ENCODE assay signal across 7 mouse cellular contexts in the genomic region with DNA sequence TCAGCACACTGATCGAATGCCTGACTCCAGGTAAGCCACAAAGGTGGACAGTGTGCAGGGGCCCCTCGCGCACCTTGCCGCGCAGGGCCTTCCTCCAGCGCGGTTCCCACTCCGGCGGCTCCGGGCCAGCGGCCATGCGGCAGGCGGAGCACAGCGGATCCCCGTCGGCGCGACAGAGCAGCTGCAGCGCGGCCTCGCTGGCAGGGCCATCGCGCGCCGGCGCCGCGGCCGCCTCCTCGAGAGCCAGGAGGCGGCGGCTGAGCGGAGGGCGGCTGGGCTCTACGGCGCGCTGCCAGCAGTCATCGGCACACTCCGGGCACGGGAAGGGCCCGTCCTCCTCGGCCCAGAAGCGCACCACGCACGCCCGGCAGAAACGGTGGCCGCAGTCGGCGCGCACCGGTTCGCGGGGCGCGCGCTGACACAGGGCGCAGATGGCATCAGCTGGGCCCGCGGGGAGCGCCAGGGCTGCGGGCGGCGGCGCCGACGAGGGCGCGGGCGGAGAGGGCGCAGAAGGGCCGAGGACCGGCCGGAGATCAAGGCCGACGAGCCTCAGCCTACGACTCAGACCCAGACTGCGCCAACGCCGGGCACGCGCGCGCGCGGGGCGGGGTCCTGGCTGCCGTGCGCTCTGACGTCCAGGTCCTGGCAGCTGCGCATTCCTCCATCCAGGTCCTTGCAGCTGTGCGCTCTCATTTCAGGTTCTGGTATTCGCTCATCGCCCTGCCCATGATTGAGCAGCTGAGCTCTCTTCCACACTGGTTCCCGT. TPM values are rescaled to one million over a fixed set of nuclear protein-coding genes. Genes with fewer than 3 reads are reported as not detected.
DNase-seq lines count a peak whose midpoint lies in the region; ATAC-seq lines count a peak whose summit lies in the region.

Gene Rnf187, minus strand, starts transcription at position 595 of the 766 bp plus-strand sequence.

- no peaks in the 10 kb centered on the region for H3K9me3 ChIP-seq in embryonic facial prominence, embryonic 10.5 days
- H3K9me3 ChIP-seq in limb, embryonic 11.5 days (ENCODE audit: control insufficient read depth, low read length): no peaks in the 10 kb centered on the region
- H3K9me3 ChIP-seq in midbrain, embryonic 14.5 days (ENCODE audit: control insufficient read depth, low read length): no peaks in the 10 kb centered on the region

- H3K9ac ChIP-seq in limb, embryonic 11.5 days (ENCODE audit: low read length): peak within 1 kb of the TSS; percentile 89
- H3K9ac ChIP-seq in midbrain, embryonic 14.5 days (replicated peaks; ENCODE audit: low read length): peak within 1 kb of the TSS; percentile 97

- peaks cover 36% of the 10 kb centered on the region for H3K36me3 ChIP-seq in embryonic facial prominence, embryonic 10.5 days (replicated peaks)
- peaks cover 3% of the 10 kb centered on the region; the same call in 1 of the 2 replicates for H3K36me3 ChIP-seq in limb, embryonic 11.5 days (ENCODE audit: control insufficient read depth, insufficient read depth, low read length)
- peaks cover 33% of the 10 kb centered on the region for H3K36me3 ChIP-seq in midbrain, embryonic 14.5 days (ENCODE audit: control insufficient read depth, insufficient read depth, low read length)

- DNase-seq in adrenal gland, postnatal 10 days: peak; percentile 94
- DNase-seq in embryonic facial prominence, embryonic 10.5 days (ENCODE audit: low spot score): peak; percentile 94
- peak; percentile 93 for DNase-seq in kidney, adult 18-20 months
- DNase-seq in limb, embryonic 11.5 days (ENCODE audit: low spot score): peak; percentile 96
- DNase-seq in midbrain, embryonic 14.5 days: peak; percentile 97
- peak; percentile 79 to 90 for DNase-seq in spleen, adult 18-20 months

- H3K4me3 ChIP-seq in embryonic facial prominence, embryonic 10.5 days: peak within 1 kb of the TSS; percentile 97
- peak within 1 kb of the TSS; percentile 89 for H3K4me3 ChIP-seq in limb, embryonic 11.5 days (ENCODE audit: low read depth, low read length)
- H3K4me3 ChIP-seq in midbrain, embryonic 14.5 days (replicated peaks; ENCODE audit: low read depth, low read length): peak within 1 kb of the TSS; percentile 83

- H3K4me2 ChIP-seq in limb, embryonic 11.5 days (ENCODE audit: low read depth, severe bottlenecking): peak within 1 kb of the TSS; percentile 92
- H3K4me2 ChIP-seq in midbrain, embryonic 14.5 days (ENCODE audit: low read length): peak within 1 kb of the TSS; percentile 75

- peak; percentile 95 for ATAC-seq in granulocyte monocyte progenitor cell, adult 5-6 weeks (replicated peaks; ENCODE audit: poor library complexity, severe bottlenecking)
- peak; percentile 92 for ATAC-seq in limb, embryonic 11.5 days (ENCODE audit: insufficient number of reproducible peaks, low FRiP score, low TSS enrichment, low read depth)
- peak; percentile 96 for ATAC-seq in midbrain, embryonic 14.5 days (ENCODE audit: low FRiP score, low TSS enrichment)

- under 1% methylated on average over 95 of the region's 95 CpGs for WGBS in embryonic facial prominence, embryonic 10.5 days
- WGBS in limb, embryonic 11.5 days: under 1% methylated on average over 90 of the region's 95 CpGs
- WGBS in midbrain, embryonic 14.5 days: under 1% methylated on average over 95 of the region's 95 CpGs

- peaks cover 22% of the 10 kb centered on the region for H3K4me1 ChIP-seq in embryonic facial prominence, embryonic 10.5 days
- peaks cover 6% of the 10 kb centered on the region for H3K4me1 ChIP-seq in limb, embryonic 11.5 days (ENCODE audit: control insufficient read depth, insufficient read depth, low read length)
- peaks cover 20% of the 10 kb centered on the region for H3K4me1 ChIP-seq in midbrain, embryonic 14.5 days (ENCODE audit: control insufficient read depth, insufficient read depth, low read length)

- 0 out of 2 replicates have a peak, but pooled peaks cover 3% of the 10 kb centered on the region for H3K27me3 ChIP-seq in embryonic facial prominence, embryonic 10.5 days (replicated peaks; ENCODE audit: low read depth, poor library complexity, severe bottlenecking)
- H3K27me3 ChIP-seq in limb, embryonic 11.5 days (ENCODE audit: control insufficient read depth, insufficient read depth, low read length): no peaks in the 10 kb centered on the region
- no peaks in the 10 kb centered on the region for H3K27me3 ChIP-seq in midbrain, embryonic 14.5 days (ENCODE audit: control insufficient read depth, insufficient read depth, low read length)

- H3K27ac ChIP-seq in embryonic facial prominence, embryonic 10.5 days (replicated peaks): peak within 1 kb of the TSS; percentile 96
- H3K27ac ChIP-seq in limb, embryonic 11.5 days (replicated peaks; ENCODE audit: low read depth, low read length): peak within 1 kb of the TSS; percentile 72
- H3K27ac ChIP-seq in midbrain, embryonic 14.5 days (replicated peaks; ENCODE audit: low read depth, low read length): peak within 1 kb of the TSS; percentile 94

RNA-seq across cellular contexts. Expression of gene Rnf187, which starts in this region (rescaled TPM):
- 100 to 1,000 TPM; 154 to 156 TPM for total RNA-seq in adrenal gland, postnatal 10 days (2021)
- 255 and 258 TPM in 2 replicates for polyA plus RNA-seq in embryonic facial prominence, embryonic 10.5 days (2016; fragmentation: Nextera tagmentation; extraction: Ambion mirVana)
- total RNA-seq in granulocyte monocyte progenitor cell, adult 5-6 weeks (2014; fragmentation: Nextera tagmentation): 78.6 and 79.3 TPM in 2 replicates
- total RNA-seq in granulocyte monocyte progenitor cell, adult 5-6 weeks (2017): 60.0 and 82.2 TPM in 2 replicates
- polyA plus RNA-seq in limb, embryonic 11.5 days (2014; fragmentation: Nextera tagmentation; extraction: Ambion mirVana): 269 and 275 TPM in 2 replicates
- 641 and 678 TPM in 2 replicates for polyA plus RNA-seq in midbrain, embryonic 14.5 days (2014; fragmentation: Nextera tagmentation; extraction: Ambion mirVana)

Comparison
In these comparisons a context has a peak if more than half of its experiments do, and no peak if none do; other contexts are left out.
1. Peak in every context shown above with its lines: DNase-seq, ATAC-seq, H3K4me3 ChIP-seq and H3K27ac ChIP-seq.